Mouse (Mus musculus) kidney, postnatal 0 days (tissue): ENCODE measurements around the gene Ccdc58. TPM values are rescaled to one million over a fixed set of nuclear protein-coding genes. Genes with fewer than 3 reads are reported as not detected.

Source experiments
- ATAC-seq: fragments of 200-750 bp; cut with Nextera tagmentation; replicated peaks from 2 replicates; pipeline ENCODE4 v1.8.0; 2017; ENCODE audit warnings: low read depth, moderate number of reproducible peaks, moderate TSS enrichment, moderate library complexity; ENCODE audit not compliant: low FRiP score
- DNase-seq: peaks from one replicate; pipeline ENCODE4 v3.0.0-alpha.2; 2016; ENCODE audit warnings: low spot score
- H3K27ac ChIP-seq: fragments of 300-500 bp; sonication (generic); 2 replicates; pipeline ENCODE4 v1.5.1; 2014; ENCODE audit warnings: mild to moderate bottlenecking
- H3K27me3 ChIP-seq: fragments of 300-500 bp; sonication (generic); 2 replicates; pipeline ENCODE4 v1.6.1; 2014; ENCODE audit warnings: low read length, mixed read lengths; ENCODE audit not compliant: insufficient read depth
- H3K36me3 ChIP-seq: fragments of 300-500 bp; sonication (generic); 2 replicates; pipeline ENCODE4 v1.6.1; 2014; ENCODE audit warnings: low read length, mixed read lengths; ENCODE audit not compliant: insufficient read depth
- H3K4me1 ChIP-seq: fragments of 300-500 bp; sonication (generic); replicated peaks from 2 replicates; pipeline ENCODE4 v1.6.1; 2014; ENCODE audit warnings: antibody characterized with exemption, low read length, mixed read lengths; ENCODE audit not compliant: insufficient read depth
- H3K4me2 ChIP-seq: fragments of 300-500 bp; sonication (generic); 2 replicates; pipeline ENCODE4 v1.6.1; 2014; ENCODE audit warnings: mild to moderate bottlenecking, low read length, moderate library complexity, mixed read lengths
- H3K4me3 ChIP-seq: fragments of 300-500 bp; sonication (generic); replicated peaks from 2 replicates; pipeline ENCODE4 v1.5.1; 2014; ENCODE audit warnings: low read depth, low read length
- H3K9ac ChIP-seq: fragments of 300-500 bp; sonication (generic); 2 replicates; pipeline ENCODE4 v1.6.1; 2014; ENCODE audit warnings: low read depth, low read length
- H3K9me3 ChIP-seq: fragments of 300-500 bp; sonication (generic); replicated peaks from 2 replicates; pipeline ENCODE4 v1.6.1; 2016; ENCODE audit warnings: low read length, inconsistent platforms, mixed read lengths
- CTCF ChIP-seq: IDR thresholded peaks from 2 replicates; pipeline ENCODE4 v1.5.1; 2016; ENCODE audit warnings: antibody characterized with exemption, low read depth, mild to moderate bottlenecking, moderate library complexity
- WGBS: fragments of 180-500 bp; shearing (Covaris S2); extraction: QIAGEN DNeasy Blood & Tissue Kit; methylation state at CpG from one replicate; pipeline ENCODE4 v1.1.7; 2014; 5-methylcytosine and 5-hydroxymethylcytosine counted together
- polyA plus RNA-seq: library from polyadenylated mRNA; unstranded; fragments of >200 nt; fragmentation: Nextera tagmentation; extraction: Ambion mirVana; gene quantifications from 2 replicates; pipeline ENCODE4 v1.2.1, GENCODE M21; 2015

The Ccdc58 gene
- polyA plus RNA-seq, 1 experiment from 2014 or later: 95.9 TPM

GRCm38 (mm10) chr16:36128092-36128491 is 56.6 kb downstream of the Ccdc58 start:
- Histone ChIP-seq H3K4me2 (no peak overlapping the region), H3K27me3 (no peaks in the 10 kb centered on the region), H3K27ac (no peak overlapping the region), H3K4me1 (no peaks in the 10 kb centered on the region), H3K9me3 (no peaks in the 10 kb centered on the region), H3K36me3 (no peaks in the 10 kb centered on the region), H3K9ac (no peak overlapping the region), H3K4me3 (no peak overlapping the region)
- ATAC-seq (no peak; the same call in 1 of the 2 replicates), DNase-seq (peak; percentile 25)
- no peak for TF ChIP-seq CTCF
- WGBS: 56% methylated on average over 7 of the region's 7 CpGs

GRCm38 (mm10) chr16:36131141-36131540 is 59.7 kb downstream of the Ccdc58 start, which contains the start of gene Csta1:
Gene Csta1 (minus strand): TSS chr16:36131241.
- no peak for TF ChIP-seq CTCF
- Histone ChIP-seq H3K4me2 (no peak within 1 kb of the TSS), H3K4me3 (no peak within 1 kb of the TSS), H3K27ac (no peak within 1 kb of the TSS), H3K9me3 (no peaks in the 10 kb centered on the region), H3K27me3 (no peaks in the 10 kb centered on the region), H3K36me3 (no peaks in the 10 kb centered on the region), H3K4me1 (no peaks in the 10 kb centered on the region), H3K9ac (no peak within 1 kb of the TSS)
- DNase-seq: no peak
- ATAC-seq: no peak
- WGBS: 79% methylated on average over 1 of the region's 1 CpGs

GRCm38 (mm10) chr16:36138201-36138600 is 66.7 kb downstream of the Ccdc58 start:
- DNase-seq: no peak
- H3K9me3 ChIP-seq: no peaks in the 10 kb centered on the region
- no peak for TF ChIP-seq CTCF
- H3K4me2 ChIP-seq: no peak overlapping the region
- no peak overlapping the region for H3K9ac ChIP-seq
- no peaks in the 10 kb centered on the region for H3K27me3 ChIP-seq
- no peak for ATAC-seq
- no peaks in the 10 kb centered on the region for H3K36me3 ChIP-seq
- H3K4me1 ChIP-seq: no peaks in the 10 kb centered on the region
- 70% methylated on average over 2 of the region's 2 CpGs for WGBS
- no peak overlapping the region for H3K27ac ChIP-seq
- H3K4me3 ChIP-seq: no peak overlapping the region

Other genes with a start within 250 kb of the Ccdc58 start
- gene Parp14, start 200.1 kb upstream of the Ccdc58 start, polyA plus RNA-seq: 2.3 and 2.5 TPM in 2 replicates
- gene Parp9, start 133.2 kb upstream of the Ccdc58 start, polyA plus RNA-seq: 10.7 and 11.3 TPM in 2 replicates
- gene Dtx3l, start 132.5 kb upstream of the Ccdc58 start, polyA plus RNA-seq: 4.4 and 4.8 TPM in 2 replicates
- gene Kpna1, start 92.9 kb upstream of the Ccdc58 start, polyA plus RNA-seq: 23.3 and 24.7 TPM in 2 replicates
- gene Wdr5b, start 30.5 kb upstream of the Ccdc58 start, polyA plus RNA-seq: 8.1 and 8.7 TPM in 2 replicates
- gene Fam162a, start 91 bp upstream of the Ccdc58 start, polyA plus RNA-seq: 362 and 409 TPM in 2 replicates
- gene Csta1, start 59.6 kb downstream of the Ccdc58 start, polyA plus RNA-seq: not detected in 2 replicates
- gene Stfa2l1, start 85.1 kb downstream of the Ccdc58 start, polyA plus RNA-seq: 4.7 and 5.1 TPM in 2 replicates
- gene Gm5483, start 112.5 kb downstream of the Ccdc58 start, polyA plus RNA-seq: 9.6 and 11.5 TPM in 2 replicates
- 0.88 and 1.7 TPM in 2 replicates for gene Gm5416, start 138.7 kb downstream of the Ccdc58 start, polyA plus RNA-seq
- gene 2010005H15Rik, start 149.8 kb downstream of the Ccdc58 start, polyA plus RNA-seq: 3.5 and 4.5 TPM in 2 replicates
- gene Stfa1, start 205.3 kb downstream of the Ccdc58 start, polyA plus RNA-seq: 16.1 and 18.4 TPM in 2 replicates